Mouse (Mus musculus): ENCODE measurements around the gene Tango6.

- TF ChIP-seq POLR2A (IDR thresholded peaks at IDR 0.05; ENCODE audit: borderline replicate concordance, extremely low read depth, insufficient read depth, insufficient read length, poor library complexity, severe bottlenecking) (no peak), CTCF (IDR thresholded peaks at IDR 0.05; ENCODE audit: borderline replicate concordance, extremely low read depth, insufficient read depth, insufficient read length) (peak; percentile 70; the same call in 1 of the 2 replicates)
These were observed 4.6 kb downstream of the Tango6 start for GRCm38 (mm10) chr8:106687479-106687878.

Data from brain, embryonic 14.5 days (tissue).